Mouse (Mus musculus): ENCODE measurements around the gene Fam229a. TPM values are rescaled to one million over a fixed set of nuclear protein-coding genes. Genes with fewer than 3 reads are reported as not detected.

Fam229a gene
- total and polyA plus RNA-seq, 3 experiments = not detected

DNA sequence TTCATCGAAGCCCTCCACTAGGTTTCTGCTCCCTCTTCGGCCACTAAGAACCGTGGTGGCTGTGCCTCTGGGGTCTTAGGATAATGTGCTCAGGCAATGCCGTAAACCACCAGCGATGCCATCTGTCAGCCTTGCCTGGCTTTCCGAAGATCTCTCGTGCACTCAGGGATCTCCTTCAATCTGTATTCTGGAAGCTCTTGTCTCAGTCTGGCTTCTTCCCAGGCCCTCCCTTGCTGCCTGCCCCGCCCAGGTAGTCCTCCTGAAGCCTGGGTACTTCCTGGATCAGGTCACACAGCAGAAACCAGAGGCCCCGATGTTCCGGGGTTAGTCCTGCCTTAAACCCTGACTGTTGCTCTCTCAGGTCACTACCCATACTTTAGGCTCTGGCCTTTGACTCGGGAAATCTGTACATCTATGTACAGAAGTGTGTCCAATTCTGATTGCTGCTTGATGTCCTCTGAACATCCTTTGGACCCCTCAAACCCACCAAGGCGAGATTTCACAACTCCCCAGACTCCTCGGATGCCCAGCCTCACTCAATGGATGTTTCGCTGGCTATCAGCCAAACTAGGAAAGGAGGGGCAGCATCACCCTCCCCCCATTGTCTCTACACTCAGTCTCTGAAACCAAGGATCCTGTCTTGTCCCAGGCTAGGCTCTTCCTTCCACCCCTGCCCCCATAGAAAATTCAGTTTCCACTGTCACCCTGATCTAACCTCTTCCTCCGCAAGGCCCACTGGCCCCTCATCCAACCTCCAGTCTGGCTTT lies 18.0 kb downstream of the Fam229a start:
- Histone ChIP-seq H3K4me1 (ENCODE audit: insufficient read depth, low read depth, low read length) (peaks cover 27% of the 10 kb centered on the region), H3K27me3 (ENCODE audit: insufficient read depth, low read length) (peaks cover 86% of the 10 kb centered on the region), H3K36me3 (replicated peaks) (no peaks in the 10 kb centered on the region), H3K4me3 (ENCODE audit: low read depth, low read length) (no peak overlapping the region), H3K9me3 (replicated peaks) (no peaks in the 10 kb centered on the region)
- DNase-seq (ENCODE audit: low spot score) = no peak
- ATAC-seq (ENCODE audit: extremely low read depth, insufficient number of reproducible peaks, low FRiP score, poor library complexity, severe bottlenecking) = no peak
- TF ChIP-seq GATA1 (IDR thresholded peaks at IDR 0.05; ENCODE audit: borderline replicate concordance, low read length) (no peak), CTCF (IDR thresholded peaks at IDR 0.05; ENCODE audit: low read depth, low read length) (no peak), POLR2AphosphoS5 (IDR thresholded peaks at IDR 0.05; ENCODE audit: insufficient replicate concordance, low read depth, low read length) (no peak), GATA2 (IDR thresholded peaks at IDR 0.05; ENCODE audit: borderline replicate concordance, low read depth, low read length) (no peak), TAL1 (conservative IDR thresholded peaks at IDR 0.05; ENCODE audit: low read depth, low read length) (no peak)

DNA sequence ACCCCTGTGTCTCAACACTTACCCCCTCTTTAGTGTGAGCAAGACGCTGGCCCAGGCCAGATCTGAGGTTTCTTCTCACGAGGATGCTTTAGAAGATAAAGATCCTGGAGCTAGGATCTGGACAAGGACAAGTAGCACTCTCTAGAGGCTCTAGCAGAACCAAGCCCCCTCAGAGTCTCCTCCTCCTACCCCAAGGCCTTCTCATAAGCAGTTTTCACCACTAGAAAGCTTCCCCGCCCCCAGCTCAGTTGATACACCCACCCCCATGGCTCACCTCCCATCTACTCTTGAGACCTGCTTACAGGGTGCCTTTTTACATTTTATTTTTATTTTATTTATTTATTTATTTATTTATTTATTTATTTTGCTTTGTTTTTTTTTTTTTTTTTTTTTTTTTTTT lies 18.7 kb downstream of the Fam229a start:
- no peak for TF ChIP-seq GATA1 (IDR thresholded peaks at IDR 0.05; ENCODE audit: borderline replicate concordance, low read length)
- TF ChIP-seq POLR2AphosphoS5 (IDR thresholded peaks at IDR 0.05; ENCODE audit: insufficient replicate concordance, low read depth, low read length) = no peak
- TF ChIP-seq GATA2 (IDR thresholded peaks at IDR 0.05; ENCODE audit: borderline replicate concordance, low read depth, low read length) = no peak
- no peak for TF ChIP-seq TAL1 (conservative IDR thresholded peaks at IDR 0.05; ENCODE audit: low read depth, low read length)
- TF ChIP-seq CTCF (IDR thresholded peaks at IDR 0.05; ENCODE audit: low read depth, low read length) = no peak
- Histone ChIP-seq H3K36me3 (replicated peaks) (peaks cover 4% of the 10 kb centered on the region), H3K27me3 (ENCODE audit: insufficient read depth, low read length) (peaks cover 86% of the 10 kb centered on the region), H3K4me3 (ENCODE audit: low read depth, low read length) (no peak overlapping the region), H3K9me3 (replicated peaks) (no peaks in the 10 kb centered on the region), H3K4me1 (ENCODE audit: insufficient read depth, low read depth, low read length) (peaks cover 28% of the 10 kb centered on the region)
- DNase-seq (ENCODE audit: low spot score) (no peak), ATAC-seq (ENCODE audit: extremely low read depth, insufficient number of reproducible peaks, low FRiP score, poor library complexity, severe bottlenecking) (no peak)

DNA sequence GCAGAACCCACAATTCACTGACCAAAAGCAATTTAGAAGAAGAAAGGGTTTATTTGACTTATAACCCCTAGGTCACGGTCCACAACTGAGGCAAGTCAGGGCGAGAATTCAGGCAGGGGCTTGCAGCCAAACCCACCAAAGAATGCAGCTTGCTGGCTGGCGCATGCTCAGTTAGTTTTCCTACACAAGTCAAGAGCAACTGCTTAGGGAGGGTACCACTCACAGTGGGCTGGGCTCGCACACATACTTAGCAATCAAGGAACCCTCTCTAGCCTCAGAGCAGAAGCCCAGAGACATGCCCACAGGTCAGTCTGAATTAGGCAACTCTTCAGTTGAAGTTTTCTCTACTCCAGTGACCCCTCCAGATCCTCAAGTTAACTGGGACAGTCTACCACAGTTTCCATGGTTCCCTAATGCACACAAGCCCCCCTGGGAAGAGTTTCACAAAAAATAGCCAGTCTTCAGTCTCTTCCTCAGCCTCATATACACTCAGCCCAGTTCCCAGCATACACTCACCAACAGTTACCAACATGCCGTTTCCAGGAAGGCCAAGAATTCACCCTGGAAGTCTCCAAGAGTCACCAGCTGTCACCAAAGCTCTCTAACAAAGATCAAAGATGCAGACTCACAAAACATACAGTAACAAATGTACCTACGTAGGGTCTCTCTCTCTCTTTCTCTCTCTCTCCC lies 19.9 kb downstream of the Fam229a start:
- TF ChIP-seq GATA2 (IDR thresholded peaks at IDR 0.05; ENCODE audit: borderline replicate concordance, low read depth, low read length) = no peak
- no peak for TF ChIP-seq GATA1 (IDR thresholded peaks at IDR 0.05; ENCODE audit: borderline replicate concordance, low read length)
- TF ChIP-seq POLR2AphosphoS5 (IDR thresholded peaks at IDR 0.05; ENCODE audit: insufficient replicate concordance, low read depth, low read length) = no peak
- no peak for TF ChIP-seq TAL1 (conservative IDR thresholded peaks at IDR 0.05; ENCODE audit: low read depth, low read length)
- TF ChIP-seq CTCF (IDR thresholded peaks at IDR 0.05; ENCODE audit: low read depth, low read length) = no peak
- H3K4me1 ChIP-seq (ENCODE audit: insufficient read depth, low read depth, low read length) = peaks cover 28% of the 10 kb centered on the region
- peaks cover 82% of the 10 kb centered on the region for H3K27me3 ChIP-seq (ENCODE audit: insufficient read depth, low read length)
- ATAC-seq (ENCODE audit: extremely low read depth, insufficient number of reproducible peaks, low FRiP score, poor library complexity, severe bottlenecking) (no peak), DNase-seq (ENCODE audit: low spot score) (no peak)
- H3K9me3 ChIP-seq (replicated peaks) = no peaks in the 10 kb centered on the region
- peaks cover 5% of the 10 kb centered on the region for H3K36me3 ChIP-seq (replicated peaks)
- no peak overlapping the region for H3K4me3 ChIP-seq (ENCODE audit: low read depth, low read length)

DNA sequence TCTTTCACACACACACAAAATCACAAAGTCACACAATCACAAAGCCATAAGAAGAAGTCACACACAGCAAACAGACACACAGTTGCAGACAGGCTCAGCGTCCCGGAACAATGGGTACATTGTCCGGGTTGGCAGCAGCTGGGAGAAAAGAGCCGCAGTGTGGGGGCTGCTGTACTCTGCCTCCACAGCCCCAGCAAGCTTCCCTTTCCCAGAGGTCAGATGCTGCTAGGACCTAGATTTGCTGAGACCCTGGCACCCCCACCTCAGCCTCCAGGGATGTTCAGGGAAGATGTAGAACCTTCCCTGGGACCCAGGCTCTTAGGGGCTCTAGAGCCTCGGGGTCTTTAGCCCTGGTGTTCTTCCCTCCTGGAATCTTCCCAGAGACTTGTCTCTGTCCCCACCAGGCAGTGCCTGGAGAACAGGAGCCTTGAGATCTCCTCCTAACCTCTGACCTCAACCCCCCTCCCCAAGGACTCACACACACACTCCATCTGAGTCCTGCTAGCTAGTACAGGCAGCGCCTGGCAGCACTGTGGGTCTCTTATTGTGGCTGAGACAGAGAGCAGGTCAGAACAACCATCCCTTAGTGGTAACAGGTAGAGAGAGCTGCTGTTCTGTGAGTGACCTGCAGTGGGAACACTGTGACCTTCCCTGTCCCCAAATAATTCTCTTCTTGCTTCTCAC lies 20.6 kb downstream of the Fam229a start:
- H3K9me3 ChIP-seq (replicated peaks) = no peaks in the 10 kb centered on the region
- peaks cover 76% of the 10 kb centered on the region for H3K27me3 ChIP-seq (ENCODE audit: insufficient read depth, low read length)
- peaks cover 8% of the 10 kb centered on the region for H3K36me3 ChIP-seq (replicated peaks)
- DNase-seq (ENCODE audit: low spot score) (no peak), ATAC-seq (ENCODE audit: extremely low read depth, insufficient number of reproducible peaks, low FRiP score, poor library complexity, severe bottlenecking) (no peak)
- H3K4me1 ChIP-seq (ENCODE audit: insufficient read depth, low read depth, low read length) = peaks cover 29% of the 10 kb centered on the region
- no peak overlapping the region for H3K4me3 ChIP-seq (ENCODE audit: low read depth, low read length)
- no peak for TF ChIP-seq POLR2AphosphoS5 (IDR thresholded peaks at IDR 0.05; ENCODE audit: insufficient replicate concordance, low read depth, low read length)
- no peak for TF ChIP-seq TAL1 (conservative IDR thresholded peaks at IDR 0.05; ENCODE audit: low read depth, low read length)
- TF ChIP-seq CTCF (IDR thresholded peaks at IDR 0.05; ENCODE audit: low read depth, low read length) = no peak
- TF ChIP-seq GATA1 (IDR thresholded peaks at IDR 0.05; ENCODE audit: borderline replicate concordance, low read length) = no peak
- no peak for TF ChIP-seq GATA2 (IDR thresholded peaks at IDR 0.05; ENCODE audit: borderline replicate concordance, low read depth, low read length)

DNA sequence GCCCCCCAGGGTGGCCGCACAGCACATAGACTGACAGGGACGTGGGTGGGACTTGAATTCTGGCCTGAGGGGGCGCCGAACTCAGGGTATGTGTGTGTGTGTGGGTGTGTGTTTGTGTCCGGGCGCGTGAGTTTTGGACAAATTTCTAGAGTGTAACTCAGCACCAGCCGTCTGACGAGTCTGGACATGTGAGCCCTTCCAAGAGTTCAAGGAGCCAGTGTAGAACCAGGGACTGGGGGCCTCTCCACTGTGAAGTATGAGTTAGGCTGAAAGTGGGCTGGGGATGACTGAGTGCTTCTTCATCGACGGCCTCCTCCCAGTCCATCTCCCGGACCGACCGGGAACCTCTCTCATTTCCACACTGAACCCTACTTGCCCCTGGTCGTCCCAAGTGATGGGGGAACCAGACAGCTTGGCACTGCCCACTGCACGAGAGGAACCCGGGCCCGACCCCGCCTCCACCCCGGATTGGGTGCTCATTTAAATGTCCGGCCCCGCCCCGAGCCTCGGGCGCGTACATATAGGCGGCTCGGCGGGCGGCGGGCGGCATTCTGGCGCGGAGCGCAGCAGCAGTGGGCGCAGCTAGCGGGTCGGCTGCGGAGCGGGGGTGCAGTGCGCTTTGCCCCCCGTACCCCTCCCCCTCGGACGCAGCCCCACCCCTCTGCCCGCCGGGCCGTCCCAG lies 22.2 kb downstream of the Fam229a start, which contains the start of gene Marcksl1:
TSS of gene Marcksl1 (plus strand) at position 496 of the 682 bp plus-strand sequence.
- Histone ChIP-seq H3K36me3 (replicated peaks) (peaks cover 24% of the 10 kb centered on the region), H3K9me3 (replicated peaks) (no peaks in the 10 kb centered on the region), H3K4me3 (ENCODE audit: low read depth, low read length) (peak within 1 kb of the TSS; percentile 71), H3K4me1 (ENCODE audit: insufficient read depth, low read depth, low read length) (peaks cover 25% of the 10 kb centered on the region), H3K27me3 (ENCODE audit: insufficient read depth, low read length) (peaks cover 62% of the 10 kb centered on the region)
- DNase-seq (ENCODE audit: low spot score) = peak; percentile 72
- ATAC-seq (ENCODE audit: extremely low read depth, insufficient number of reproducible peaks, low FRiP score, poor library complexity, severe bottlenecking) = peak; percentile 45
- TF ChIP-seq GATA1 (IDR thresholded peaks at IDR 0.05; ENCODE audit: borderline replicate concordance, low read length) (no peak), POLR2AphosphoS5 (IDR thresholded peaks at IDR 0.05; ENCODE audit: insufficient replicate concordance, low read depth, low read length) (no peak)

Data from G1E (cell line).